Mouse (Mus musculus): ENCODE data around the gene Qrich2.

- TF ChIP-seq CTCF (IDR thresholded peaks at IDR 0.05; ENCODE audit: insufficient read depth, low read depth, low read length) (no peak), POLR2A (IDR thresholded peaks at IDR 0.05; ENCODE audit: insufficient read depth, low read depth, low read length) (no peak)
These were observed 32.6 kb upstream of the Qrich2 start for GRCm38 (mm10) chr11:116498596-116498995.

Measured in olfactory bulb, adult 2 months (tissue).